Mouse (Mus musculus): ENCODE data around the gene Rhoa.

The Rhoa gene

GRCm38 (mm10) chr9:108340258-108341138, 34.6 kb downstream of the Rhoa start:
- DNase-seq (ENCODE audit: low read depth, low spot score), result peak; percentile 12

DNA sequence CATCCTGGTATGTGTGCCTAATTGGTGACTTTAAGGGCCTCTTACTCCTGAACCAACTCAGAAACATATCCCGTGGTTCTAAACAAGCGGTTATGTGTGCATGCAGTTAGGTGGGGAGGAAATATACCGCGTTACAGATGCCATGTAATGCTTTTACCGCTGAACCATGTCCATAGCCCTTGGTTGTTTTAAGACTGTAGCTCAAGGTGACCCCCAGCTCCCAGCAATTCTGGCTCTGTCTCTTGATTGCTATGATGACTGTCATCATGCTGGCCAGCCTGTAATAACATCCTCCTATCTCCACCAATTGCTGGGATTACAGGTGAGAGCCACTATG, 35.2 kb downstream of the Rhoa start:
- DNase-seq (ENCODE audit: low read depth, low spot score), result no peak

- peak; percentile 13 for DNase-seq (ENCODE audit: low read depth, low spot score)
Measured at GRCm38 (mm10) chr9:108341801-108342200, 35.9 kb downstream of the Rhoa start.

GRCm38 (mm10) chr9:108342301-108342831, 36.4 kb downstream of the Rhoa start:
- DNase-seq (ENCODE audit: low read depth, low spot score), result no peak

DNA sequence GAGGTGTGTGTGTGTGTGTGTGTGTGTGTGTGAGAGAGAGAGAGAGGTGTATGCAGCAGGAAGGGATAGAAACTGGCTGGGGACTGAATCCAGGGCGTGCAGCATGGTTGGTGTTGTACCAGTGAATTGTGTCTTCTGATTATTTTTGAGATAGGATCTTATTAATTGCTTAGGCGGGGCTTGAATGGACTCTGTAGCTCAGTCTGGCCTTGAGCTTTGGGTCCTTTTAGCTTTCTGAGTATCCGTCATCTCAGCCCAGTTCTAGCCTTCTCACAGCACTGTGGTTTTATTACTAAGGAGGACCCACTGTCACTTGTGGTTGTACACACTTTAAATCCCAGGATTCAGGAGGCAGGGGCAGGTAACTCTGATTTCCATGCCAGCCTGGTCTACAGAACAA, 37.4 kb downstream of the Rhoa start:
- no peak for DNase-seq (ENCODE audit: low read depth, low spot score)

DNA sequence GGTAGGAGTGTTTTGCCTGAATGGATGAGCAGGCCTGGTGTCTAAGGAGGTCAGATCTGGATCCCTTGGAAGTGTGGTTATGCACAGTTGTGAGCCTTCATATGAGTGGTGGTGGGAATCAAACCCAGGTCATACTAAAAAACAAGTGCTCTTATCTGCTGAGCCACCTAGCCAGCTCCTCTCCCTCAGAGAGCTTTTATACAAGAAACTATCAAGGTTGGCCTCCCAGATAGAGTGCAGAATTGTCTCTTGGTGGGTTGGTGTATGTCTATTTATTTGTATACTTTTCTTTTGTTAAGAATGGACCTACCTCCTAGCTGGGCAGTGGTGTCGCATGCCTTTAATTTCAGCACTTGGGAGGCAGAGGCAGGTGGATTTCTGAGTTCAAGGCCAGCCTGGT, 37.9 kb downstream of the Rhoa start:
- no peak for DNase-seq (ENCODE audit: low read depth, low spot score)

GRCm38 (mm10) chr9:108344471-108344870, 38.5 kb downstream of the Rhoa start:
- DNase-seq (ENCODE audit: low read depth, low spot score), result no peak

GRCm38 (mm10) chr9:108347024-108347423, 41.1 kb downstream of the Rhoa start:
- DNase-seq (ENCODE audit: low read depth, low spot score), result no peak

DNA sequence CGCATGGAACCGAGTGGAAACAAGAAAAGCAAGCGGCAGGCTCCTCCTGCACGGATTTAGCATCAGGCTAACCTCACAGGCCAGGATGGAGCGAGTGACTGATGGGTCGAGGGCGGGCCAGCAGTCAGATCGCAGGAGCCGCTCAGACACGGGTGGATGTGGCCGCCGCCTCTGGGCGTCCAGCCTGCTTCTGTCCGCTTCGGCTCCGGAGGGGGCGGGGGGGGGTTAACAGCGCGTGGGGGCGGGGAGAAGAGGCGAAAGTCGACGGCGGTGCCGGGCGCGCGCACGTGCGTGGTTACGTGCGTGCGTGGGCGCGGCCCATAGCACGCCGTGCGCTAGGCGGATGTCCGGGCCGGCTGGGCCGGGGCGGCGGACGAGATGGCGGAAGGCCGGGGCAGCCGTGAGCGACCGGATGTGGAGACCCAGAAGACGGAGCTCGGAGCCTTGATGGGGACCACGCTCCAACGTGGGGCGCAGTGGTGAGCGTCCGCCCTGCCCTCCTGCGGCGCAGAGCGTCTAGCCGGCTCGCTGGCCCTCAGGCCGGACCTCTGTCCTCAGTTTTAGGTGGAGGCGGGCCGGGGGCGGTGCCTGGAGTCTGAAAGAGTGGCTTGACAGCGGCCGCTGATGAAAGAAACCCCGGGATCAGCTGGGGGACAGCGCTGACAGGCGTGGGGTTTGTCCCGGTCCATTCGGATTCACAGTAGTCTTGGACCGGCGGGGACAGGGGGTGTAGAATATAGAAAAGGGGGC, 41.8 kb downstream of the Rhoa start, which contains the start of gene Usp4:
Gene Usp4 (plus strand): TSS at position 314 of the 750 bp plus-strand sequence.
- DNase-seq (ENCODE audit: low read depth, low spot score), result peak; percentile 78

GRCm38 (mm10) chr9:108348290-108348680, 42.4 kb downstream of the Rhoa start:
- no peak for DNase-seq (ENCODE audit: low read depth, low spot score)

GRCm38 (mm10) chr9:108349727-108350126, 43.8 kb downstream of the Rhoa start:
- DNase-seq (ENCODE audit: low read depth, low spot score), result no peak

- no peak for DNase-seq (ENCODE audit: low read depth, low spot score)
Measured at GRCm38 (mm10) chr9:108378234-108378633, 72.3 kb downstream of the Rhoa start.

- no peak for DNase-seq (ENCODE audit: low read depth, low spot score)
Measured at GRCm38 (mm10) chr9:108378736-108379135, 72.8 kb downstream of the Rhoa start.

- no peak for DNase-seq (ENCODE audit: low read depth, low spot score)
Measured at GRCm38 (mm10) chr9:108379294-108379693, 73.4 kb downstream of the Rhoa start.

GRCm38 (mm10) chr9:108381382-108381781, 75.5 kb downstream of the Rhoa start:
- DNase-seq (ENCODE audit: low read depth, low spot score), result no peak

DNA sequence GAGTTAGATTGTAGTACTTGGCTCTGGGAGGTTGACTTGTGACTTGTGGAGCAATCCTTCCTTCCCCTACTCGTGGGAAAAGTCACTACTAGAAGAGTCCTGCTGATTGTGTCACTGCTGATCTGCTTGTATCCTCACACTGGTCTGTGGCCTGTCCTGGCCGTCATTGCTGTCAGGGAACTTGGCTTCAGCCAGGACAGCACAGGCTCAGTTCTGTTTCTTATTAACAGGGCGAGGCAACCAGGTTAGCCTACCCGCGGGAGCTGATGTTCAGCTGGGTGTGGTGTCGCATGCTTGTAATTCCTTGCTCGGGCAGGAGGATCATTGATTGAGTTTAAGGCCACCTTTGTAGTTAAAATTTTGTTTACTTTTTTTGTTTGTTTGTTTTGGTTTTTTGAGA, 79.1 kb downstream of the Rhoa start:
- DNase-seq (ENCODE audit: low read depth, low spot score), result peak; percentile 55

DNA sequence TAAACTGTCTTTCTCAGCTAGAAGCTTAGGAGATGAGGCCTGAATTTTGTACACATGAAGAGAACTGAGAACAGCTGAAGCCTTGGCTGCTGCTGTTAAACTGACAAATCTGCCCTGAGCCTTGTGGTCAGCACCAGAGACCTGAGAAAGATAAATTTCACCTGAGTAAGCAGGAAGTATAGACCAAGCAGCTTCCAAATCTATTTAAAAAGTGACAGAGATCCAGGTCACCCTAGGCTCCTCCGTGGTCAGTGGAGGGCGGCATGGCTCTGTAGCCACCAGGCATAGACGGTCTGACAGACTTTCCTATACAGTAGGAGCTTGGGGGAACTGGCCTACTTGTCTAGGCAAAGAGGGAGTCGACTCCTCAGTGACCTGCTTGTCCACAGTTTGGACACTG, 80.9 kb downstream of the Rhoa start:
- no peak for DNase-seq (ENCODE audit: low read depth, low spot score)
